Mouse (Mus musculus): ENCODE measurements around the gene Klf17. TPM values are rescaled to one million over a fixed set of nuclear protein-coding genes. Genes with fewer than 3 reads are reported as not detected.

Gene Klf17
- total RNA-seq, 2 experiments from 2014 or later, result not detected

- TF ChIP-seq CTCF (conservative IDR thresholded peaks at IDR 0.05), result no peak
Measured at GRCm38 (mm10) chr4:117731926-117732325, 33.5 kb downstream of the Klf17 start.

GRCm38 (mm10) chr4:117724112-117724511 lies 41.3 kb downstream of the Klf17 start, which contains the start of gene Gm12845:
Gm12845 (plus strand) TSS chr4:117724412.
- Histone ChIP-seq H3K27ac (no peak within 1 kb of the TSS), H3K4me3 (no peak within 1 kb of the TSS)
- no peak for TF ChIP-seq CTCF (conservative IDR thresholded peaks at IDR 0.05)
- no peak for DNase-seq (ENCODE audit: low spot score in 2 of 2)

More at GRCm38 (mm10) chr4:117731926-117732325, 33.5 kb downstream of the Klf17 start:
- Histone ChIP-seq H3K4me3 (no peak overlapping the region), H3K27ac (no peak overlapping the region)
- no peak for DNase-seq (ENCODE audit: low spot score in 2 of 2)

- Histone ChIP-seq H3K4me3 (no peak overlapping the region), H3K27ac (no peak overlapping the region)
- no peak for DNase-seq (ENCODE audit: low spot score in 2 of 2)
- no peak for TF ChIP-seq CTCF (conservative IDR thresholded peaks at IDR 0.05)
Measured at GRCm38 (mm10) chr4:117713303-117714098, 51.9 kb downstream of the Klf17 start.

DNA sequence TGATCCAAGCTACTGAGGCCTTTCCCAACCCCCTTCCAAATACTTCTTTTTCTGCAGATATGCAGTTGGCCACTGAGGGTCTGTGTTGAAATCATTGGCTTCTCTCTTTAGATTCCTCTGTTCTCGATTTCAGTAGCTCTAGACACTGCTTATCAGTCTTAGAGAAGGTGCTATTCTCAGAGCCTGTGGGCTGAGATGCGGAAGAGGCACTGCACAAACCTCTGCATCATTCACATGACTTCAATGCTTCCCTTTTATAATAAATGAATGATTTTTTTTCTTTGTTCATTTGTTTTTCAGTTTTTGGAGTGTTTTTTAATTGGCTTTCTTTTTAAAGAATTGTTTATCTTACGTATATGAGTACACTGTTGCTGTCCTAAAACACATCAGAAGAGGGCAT lies 53.1 kb downstream of the Klf17 start:
- DNase-seq (ENCODE audit: low spot score in 2 of 2), result no peak
- no peak overlapping the region for H3K27ac ChIP-seq
- no peak for TF ChIP-seq CTCF (conservative IDR thresholded peaks at IDR 0.05)
- no peak overlapping the region for H3K4me3 ChIP-seq

GRCm38 (mm10) chr4:117708780-117709550 lies 56.5 kb downstream of the Klf17 start:
- H3K27ac ChIP-seq, result no peak overlapping the region
- H3K4me3 ChIP-seq, result no peak overlapping the region
- no peak for DNase-seq (ENCODE audit: low spot score in 2 of 2)
- no peak for TF ChIP-seq CTCF (conservative IDR thresholded peaks at IDR 0.05)

Other genes with a start within 250 kb of the Klf17 start
- gene Eri3, start 215.3 kb downstream of the Klf17 start, total RNA-seq (2021), result 100 to 1,000 TPM; 194 to 211 TPM
- gene Dmap1, start 83.4 kb downstream of the Klf17 start, total RNA-seq (2021), result 10 to 100 TPM; 39.0 to 40.4 TPM
- gene Gm12845, start 41.2 kb downstream of the Klf17 start, total RNA-seq (2021), result not detected
- gene Slc6a9, start 68.9 kb upstream of the Klf17 start, total RNA-seq (2021), result 10 to 100 TPM; 32.2 to 33.2 TPM
- 1 to 10 TPM in 1 of 2 experiments, under 1 TPM in 1; 0.79 to 2.0 TPM for gene Ccdc24, start 106.9 kb upstream of the Klf17 start, total RNA-seq (2021)
- gene B4galt2, start 117.8 kb upstream of the Klf17 start, total RNA-seq (2021), result 10 to 100 TPM; 58.6 to 61.3 TPM
- gene Atp6v0b, start 121.7 kb upstream of the Klf17 start, total RNA-seq (2021), result 100 to 1,000 TPM; 411 to 424 TPM
- gene Dph2, start 126.4 kb upstream of the Klf17 start, total RNA-seq (2021), result 10 to 100 TPM; 10.1 to 12.1 TPM
- 100 to 1,000 TPM; 133 to 138 TPM for gene Ipo13, start 149.4 kb upstream of the Klf17 start, total RNA-seq (2021)
- gene Artn, start 164.1 kb upstream of the Klf17 start, total RNA-seq (2021), result 1 to 10 TPM; 1.8 to 1.9 TPM